Mouse (Mus musculus) right cerebral cortex, postnatal 36 days (tissue): ENCODE data around the gene Dapk3.

Source experiments
- DNase-seq, 2 experiments: peaks; one replicate each; pipeline ENCODE4 v3.0.0; 2022; ENCODE audit warnings: low spot score in 2 of 2, mixed read lengths in 1 of 2

Gene Dapk3

DNA sequence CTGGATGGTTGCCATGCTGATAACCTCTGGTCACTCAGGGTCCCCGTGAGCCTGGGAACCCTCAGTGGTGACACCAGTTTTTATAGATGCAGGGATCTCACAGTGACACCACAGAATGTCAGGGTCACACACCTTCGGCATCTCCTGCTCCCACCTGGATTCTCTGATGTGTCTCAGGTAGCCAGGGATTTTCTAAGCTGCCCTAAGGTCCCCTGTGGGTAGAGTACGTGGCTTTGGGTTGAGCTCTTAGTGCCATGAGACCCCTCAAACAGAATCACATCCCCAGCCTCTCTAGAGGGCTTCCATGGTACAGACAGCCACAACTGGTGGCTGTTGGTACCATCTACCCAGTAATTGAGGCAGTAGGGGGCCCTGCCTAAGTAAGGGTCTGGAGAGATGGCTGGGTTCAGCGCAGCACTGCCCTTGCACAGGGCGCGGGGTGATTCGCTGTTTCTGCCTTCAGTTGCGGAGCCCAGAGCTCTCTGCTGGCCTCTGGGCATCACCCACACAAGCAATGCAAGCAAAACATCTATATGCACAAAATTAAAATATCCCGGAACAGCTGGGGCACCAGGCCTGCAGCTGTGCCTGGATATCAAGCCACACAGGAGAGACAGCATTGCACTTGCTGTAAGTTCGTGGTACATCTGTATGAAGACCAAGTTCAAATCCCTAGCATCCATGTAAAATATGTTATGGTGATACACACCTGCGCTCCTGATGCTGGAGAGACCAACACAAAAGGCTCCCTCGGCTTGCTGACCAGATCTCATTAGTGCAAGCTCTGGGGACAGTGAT is 53.9 kb downstream of the Dapk3 start:
- no peak for DNase-seq

- no peak for DNase-seq
These were observed 55.8 kb downstream of the Dapk3 start for GRCm38 (mm10) chr10:81238618-81239017.

GRCm38 (mm10) chr10:81240876-81241275 is 58.1 kb downstream of the Dapk3 start:
- DNase-seq: no peak

GRCm38 (mm10) chr10:81242021-81242420 is 59.2 kb downstream of the Dapk3 start:
- no peak for DNase-seq
